Mouse (Mus musculus): ENCODE measurements around the gene Rbfox1.

GRCm38 (mm10) chr16:6242468-6242867 lies 357.3 kb downstream of the Rbfox1 start:
- no peak for TF ChIP-seq POLR2A (IDR thresholded peaks at IDR 0.05; ENCODE audit: borderline replicate concordance, low read depth, low read length)
- TF ChIP-seq CTCF (IDR thresholded peaks at IDR 0.05; ENCODE audit: low read depth, low read length) = no peak

Measured in bone marrow macrophage, adult 2 months (primary cell).